ENCODE assay signal across 16 mouse cellular contexts in the genomic region with DNA sequence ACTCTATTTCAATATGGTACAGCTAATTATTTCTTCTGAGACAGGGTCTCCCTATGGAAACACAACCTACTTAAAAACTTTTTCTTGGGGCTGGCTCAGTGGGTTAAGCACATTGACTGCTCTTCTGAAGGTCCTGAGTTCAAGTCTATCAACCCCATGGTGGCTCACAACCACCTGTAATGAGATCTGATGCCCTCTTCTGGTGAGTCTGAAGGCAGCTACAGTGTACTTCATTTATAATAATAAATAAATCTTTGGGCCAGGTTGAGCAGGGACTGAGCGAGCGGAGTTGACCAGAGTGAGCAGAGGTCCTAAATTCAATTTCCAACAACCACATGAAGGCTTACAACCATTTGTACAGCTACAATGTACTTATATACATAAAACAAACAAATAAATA.
"Had no signal": no experiment of that assay in that cellular context is flagged by ENCODE, and none has a peak within 500 bp of the region (broad histone marks: within the 10 kb centered on the region; RNA-seq: fewer than 3 reads in every experiment).

No protein-coding gene starts in this region.

- H3K4me2 ChIP-seq: limb, embryonic 13.5 days; liver, embryonic 11.5 days; neural tube, embryonic 13.5 days had no signal

- H3K27ac ChIP-seq: limb, embryonic 13.5 days; midbrain, embryonic 10.5 days; neural tube, embryonic 13.5 days had no signal

- H3K4me3 ChIP-seq: limb, embryonic 13.5 days; midbrain, embryonic 10.5 days; neural tube, embryonic 13.5 days had no signal

- H3K9me3 ChIP-seq: limb, embryonic 13.5 days; midbrain, embryonic 10.5 days; neural tube, embryonic 13.5 days had no signal

- H3K4me1 ChIP-seq: limb, embryonic 13.5 days; midbrain, embryonic 10.5 days; neural tube, embryonic 13.5 days had no signal

- DNase-seq: kidney, adult 11 months; kidney, adult 9 months; kidney, postnatal 10 days; layer of hippocampus, postnatal 36 days; lung, adult 18-20 months; lung, postnatal 4 days; midbrain, embryonic 14.5 days; retina, postnatal 1 day; right cerebral cortex, postnatal 4 days; spleen, adult 18-20 months; thymus, adult 2 months; thymus, postnatal 25 days had no signal

- H3K9ac ChIP-seq: limb, embryonic 13.5 days; neural tube, embryonic 13.5 days had no signal

- H3K27me3 ChIP-seq: limb, embryonic 13.5 days; neural tube, embryonic 13.5 days had no signal

- H3K36me3 ChIP-seq: limb, embryonic 13.5 days; midbrain, embryonic 10.5 days had no signal
